Mouse (Mus musculus): Measurements from ENCODE around the gene Pcsk1n.

DNA sequence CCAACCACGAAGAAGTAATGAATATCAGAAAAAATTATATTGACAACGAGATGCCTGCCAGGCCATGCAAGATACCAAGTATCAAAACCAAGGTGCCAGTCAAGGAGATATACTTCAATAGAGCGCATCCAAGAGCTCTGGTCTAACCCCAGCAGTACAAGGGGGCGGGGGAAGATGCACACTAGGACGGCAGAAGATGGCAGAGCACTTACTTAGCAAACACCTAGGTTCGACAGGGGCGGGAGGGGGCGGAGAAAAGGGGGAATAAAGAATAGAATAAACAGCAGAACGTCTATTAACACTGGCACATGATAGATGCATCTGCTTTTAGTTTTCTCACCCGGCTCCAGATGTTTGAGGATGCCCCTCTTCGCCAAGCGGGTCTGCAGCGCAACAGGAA is 21.4 kb upstream of the Pcsk1n start:
- TF ChIP-seq POLR2A (IDR thresholded peaks at IDR 0.05; ENCODE audit: control insufficient read depth, low read depth, low read length) (no peak), CTCF (IDR thresholded peaks at IDR 0.05; ENCODE audit: control insufficient read depth, insufficient read depth, insufficient replicate concordance, low read depth, low read length) (no peak)
